Mouse (Mus musculus) liver, postnatal 0 days (tissue): ENCODE measurements at regions not wholly inside any gene's neighbourhood (a gene's known extent, or its start where the extent isn't known, plus 50 kb on each side); places are given as distances from the start of the nearest gene placed in this dataset.

Source experiments
- CTCF ChIP-seq: sonication (generic); IDR thresholded peaks from 2 replicates; pipeline ENCODE4 v1.5.1; 2016; ENCODE audit warnings: antibody characterized with exemption, low read depth
- EP300 ChIP-seq: IDR thresholded peaks from 2 replicates; pipeline ENCODE4 v1.6.1; 2016; ENCODE audit warnings: antibody characterized with exemption, low read depth, mild to moderate bottlenecking

GRCm38 (mm10) chr7:116609906-116610305 lies 105.7 kb downstream of the Nucb2 start:
- TF ChIP-seq CTCF, result no peak
- no peak for TF ChIP-seq EP300
